Mouse (Mus musculus): ENCODE measurements around the gene Agr2.

- TF ChIP-seq POLR2A (IDR thresholded peaks at IDR 0.05; ENCODE audit: borderline replicate concordance, low read depth, low read length) (no peak), CTCF (IDR thresholded peaks at IDR 0.05; ENCODE audit: low read depth, low read length) (no peak)
Observed at GRCm38 (mm10) chr12:35995799-35996198, 3.1 kb downstream of the Agr2 start.

Measured in bone marrow macrophage, adult 2 months (primary cell).